Mouse (Mus musculus) hindbrain, embryonic 15.5 days (tissue): ENCODE measurements at regions not wholly inside any gene's neighbourhood (a gene's known extent, or its start where the extent isn't known, plus 50 kb on each side); places are given as distances from the start of the nearest gene placed in this dataset.

Source experiments
- ATAC-seq: fragments of 200-750 bp; cut with Nextera tagmentation; 2 replicates; pipeline ENCODE4 v1.8.0; 2017; ENCODE audit warnings: low read depth, moderate number of reproducible peaks, moderate TSS enrichment; ENCODE audit not compliant: low FRiP score
- H3K27ac ChIP-seq: fragments of 300-500 bp; sonication (generic); replicated peaks from 2 replicates; pipeline ENCODE4 v1.5.1; 2015; ENCODE audit warnings: mild to moderate bottlenecking, inconsistent platforms
- H3K27me3 ChIP-seq: fragments of 300-500 bp; sonication (generic); 2 replicates; pipeline ENCODE4 v1.6.1; 2015; ENCODE audit warnings: control low read depth, inconsistent platforms
- H3K36me3 ChIP-seq: fragments of 300-500 bp; sonication (generic); 2 replicates; pipeline ENCODE4 v1.6.1; 2015; ENCODE audit warnings: control low read depth, inconsistent platforms
- H3K4me1 ChIP-seq: fragments of 300-500 bp; sonication (generic); replicated peaks from 2 replicates; pipeline ENCODE4 v1.6.1; 2015; ENCODE audit warnings: control low read depth, inconsistent platforms
- H3K4me2 ChIP-seq: fragments of 300-500 bp; sonication (generic); 2 replicates; pipeline ENCODE4 v1.6.1; 2015; ENCODE audit warnings: moderate library complexity, mild to moderate bottlenecking, inconsistent platforms
- H3K4me3 ChIP-seq: fragments of 300-500 bp; sonication (generic); 2 replicates; pipeline ENCODE4 v1.5.1; 2015; ENCODE audit warnings: mild to moderate bottlenecking, inconsistent platforms
- H3K9ac ChIP-seq: fragments of 300-500 bp; sonication (generic); 2 replicates; pipeline ENCODE4 v1.6.1; 2015; ENCODE audit warnings: inconsistent platforms
- H3K9me3 ChIP-seq: fragments of 300-500 bp; sonication (generic); 2 replicates; pipeline ENCODE4 v1.6.1; 2016; ENCODE audit warnings: control low read depth, inconsistent platforms
- WGBS: fragments of 180-500 bp; shearing (Covaris S2); methylation state at CpG from one replicate; pipeline ENCODE4 v1.1.7; 2015; 5-methylcytosine and 5-hydroxymethylcytosine counted together

DNA sequence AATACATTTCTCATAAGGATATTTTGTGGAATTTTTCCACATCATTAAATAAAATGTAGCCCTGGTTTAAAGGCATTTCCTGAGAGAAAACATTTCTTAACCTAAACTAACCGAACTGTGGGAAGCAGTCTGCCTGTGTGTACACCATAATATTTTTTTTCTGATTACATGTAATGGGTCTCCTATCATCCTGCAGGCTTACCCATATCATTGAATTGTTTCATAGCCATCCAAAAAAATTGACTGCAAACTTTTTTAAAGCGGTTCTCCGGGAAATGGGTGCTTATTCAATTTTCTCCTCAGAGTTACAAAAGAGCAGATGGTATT lies 81.1 kb upstream of the Efna5 start:
- no peak overlapping the region for H3K4me3 ChIP-seq
- H3K9me3 ChIP-seq = no peaks in the 10 kb centered on the region
- H3K4me2 ChIP-seq = no peak overlapping the region
- no peaks in the 10 kb centered on the region for H3K27me3 ChIP-seq
- no peaks in the 10 kb centered on the region for H3K36me3 ChIP-seq
- no peak overlapping the region for H3K27ac ChIP-seq
- no peak overlapping the region for H3K9ac ChIP-seq
- WGBS = 82% methylated on average over 3 of the region's 3 CpGs
- ATAC-seq = no peak
- H3K4me1 ChIP-seq = no peaks in the 10 kb centered on the region

DNA sequence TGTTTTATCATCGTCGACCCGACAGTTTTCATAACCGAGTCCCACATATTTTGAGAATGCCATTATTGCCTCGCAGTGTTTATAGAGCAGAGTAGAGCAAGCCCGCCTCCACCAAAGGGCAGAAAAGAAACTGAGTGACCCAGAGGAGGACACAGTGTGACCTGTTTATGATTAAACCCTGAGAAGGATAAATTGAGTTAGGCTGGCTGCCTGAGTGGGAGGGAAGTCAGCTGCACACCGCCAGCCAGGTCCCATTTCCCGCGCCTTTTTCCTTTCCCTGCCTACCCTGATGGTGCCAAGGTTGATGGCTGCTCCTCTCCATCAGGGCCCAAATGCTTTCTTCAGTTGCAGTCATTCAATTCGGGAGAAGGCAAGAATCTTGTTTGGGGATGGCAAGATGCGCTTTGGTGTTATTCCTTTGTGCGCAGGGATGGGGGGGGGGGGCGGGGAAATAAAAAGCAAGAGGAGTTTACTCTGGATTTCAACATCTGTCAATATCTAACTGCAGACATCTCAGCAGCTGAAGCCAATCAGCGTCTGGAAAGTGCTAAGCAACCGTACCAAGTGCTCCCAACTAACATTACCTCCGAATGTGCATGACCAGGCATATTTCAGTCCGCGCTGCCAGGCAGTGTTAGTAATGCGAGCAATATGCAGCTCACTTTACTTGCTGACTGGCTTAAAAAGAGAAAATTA lies 80.6 kb upstream of the Efna5 start:
- Histone ChIP-seq H3K4me3 (no peak overlapping the region), H3K27ac (no peak overlapping the region), H3K9ac (no peak overlapping the region), H3K36me3 (no peaks in the 10 kb centered on the region), H3K9me3 (no peaks in the 10 kb centered on the region), H3K4me2 (no peak overlapping the region), H3K27me3 (no peaks in the 10 kb centered on the region), H3K4me1 (no peaks in the 10 kb centered on the region)
- 75% methylated on average over 19 of the region's 19 CpGs for WGBS
- no peak for ATAC-seq

DNA sequence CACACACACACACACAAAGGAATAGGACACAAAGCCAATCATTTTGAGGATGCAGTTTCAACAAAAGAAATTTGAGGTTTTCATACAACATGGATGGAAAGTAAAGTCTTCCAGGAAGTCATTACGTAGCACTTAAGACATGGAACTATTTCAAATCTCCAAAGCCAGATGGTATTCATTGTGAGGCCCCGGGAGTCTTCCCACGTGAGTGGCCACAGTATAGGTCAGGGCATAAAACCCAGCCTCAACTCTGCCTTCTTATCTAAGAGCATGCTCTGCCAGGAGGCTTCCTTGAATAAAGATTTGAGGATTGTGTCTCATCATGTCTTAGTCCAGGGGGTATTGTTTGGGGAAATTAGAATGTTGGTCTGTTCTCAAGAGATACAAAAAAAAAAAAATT lies 78.0 kb upstream of the Efna5 start:
- 66% methylated on average over 3 of the region's 3 CpGs for WGBS

DNA sequence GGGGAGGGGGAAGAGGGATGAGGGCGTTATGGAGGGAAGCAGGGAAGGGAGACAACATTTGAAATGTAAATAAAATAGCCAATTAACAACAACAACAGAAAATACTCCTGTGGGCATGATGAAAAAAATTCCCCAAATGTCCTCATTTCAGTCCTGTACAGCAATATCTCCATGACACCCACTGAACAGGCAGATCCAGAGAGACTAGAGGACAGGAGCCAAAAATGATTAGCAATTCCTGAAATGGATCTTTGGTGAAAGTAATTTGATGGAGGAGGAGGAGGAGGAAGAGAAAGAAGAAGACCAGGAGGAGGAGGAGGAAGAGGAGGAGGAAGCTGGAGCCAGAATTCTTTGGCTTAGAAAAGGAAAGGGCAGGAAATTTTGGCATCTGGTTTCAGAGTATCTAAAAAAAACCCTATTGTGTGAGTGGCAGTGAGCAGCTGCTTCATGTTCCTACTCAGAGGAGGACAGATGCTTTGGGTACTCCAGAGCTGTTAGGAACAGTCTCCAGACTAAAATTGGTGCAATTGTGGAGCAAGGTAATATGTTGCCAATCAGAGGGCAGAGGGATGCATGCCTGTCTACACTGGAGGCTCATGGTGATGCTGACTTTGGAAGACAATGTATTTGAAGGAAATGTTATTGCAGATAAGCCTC lies 66.5 kb upstream of the Efna5 start:
- no peaks in the 10 kb centered on the region for H3K36me3 ChIP-seq
- H3K4me2 ChIP-seq = no peak overlapping the region
- H3K27ac ChIP-seq = no peak overlapping the region
- H3K9me3 ChIP-seq = no peaks in the 10 kb centered on the region
- H3K9ac ChIP-seq = no peak overlapping the region
- no peak for ATAC-seq
- no peak overlapping the region for H3K4me3 ChIP-seq
- H3K4me1 ChIP-seq = no peaks in the 10 kb centered on the region
- 69% methylated on average over 1 of the region's 1 CpGs for WGBS
- no peaks in the 10 kb centered on the region for H3K27me3 ChIP-seq

More for the DNA sequence above, 78.0 kb upstream of the Efna5 start:
- Histone ChIP-seq H3K9ac (no peak overlapping the region), H3K4me2 (no peak overlapping the region), H3K36me3 (no peaks in the 10 kb centered on the region), H3K4me3 (no peak overlapping the region), H3K27me3 (no peaks in the 10 kb centered on the region), H3K4me1 (no peaks in the 10 kb centered on the region), H3K9me3 (no peaks in the 10 kb centered on the region), H3K27ac (no peak overlapping the region)
- ATAC-seq = no peak

DNA sequence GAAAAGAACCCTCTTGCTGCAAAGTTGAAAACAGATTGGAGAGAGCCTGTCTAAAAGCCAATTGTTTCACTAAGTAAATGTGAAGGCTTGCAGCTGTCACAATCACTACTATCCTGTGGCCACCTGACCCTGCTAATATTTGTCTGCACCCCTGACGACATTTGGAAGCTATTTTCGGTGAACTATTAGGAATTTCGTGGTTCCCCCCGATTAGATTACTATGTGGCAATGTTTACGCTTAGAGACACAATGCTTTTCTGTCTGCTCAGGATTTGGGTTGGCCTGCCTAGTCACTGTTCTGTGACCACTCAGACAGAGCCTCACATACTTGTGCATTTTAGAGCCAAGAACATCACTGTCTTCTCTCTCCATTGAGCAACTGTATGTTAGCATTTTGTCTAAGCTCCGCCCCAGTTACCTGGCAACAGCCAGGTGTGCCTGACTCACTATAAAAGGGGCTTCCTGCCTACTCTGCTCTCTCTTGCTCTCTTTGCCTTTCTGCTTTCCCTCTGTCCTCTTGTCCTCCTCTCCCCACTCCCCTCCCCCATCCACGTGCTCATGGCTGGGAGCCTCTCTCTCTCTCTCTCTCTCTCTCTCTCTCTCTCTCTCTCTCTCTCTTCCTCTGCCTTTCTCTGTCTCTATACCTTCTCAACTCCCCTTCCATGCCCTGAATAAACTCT lies 59.6 kb upstream of the Efna5 start:
- ATAC-seq = peak; percentile 48; the same call in 1 of the 2 replicates
- Histone ChIP-seq H3K36me3 (no peaks in the 10 kb centered on the region), H3K4me3 (no peak overlapping the region), H3K9ac (no peak overlapping the region), H3K27ac (no peak overlapping the region), H3K4me2 (peak overlapping the region; percentile 45), H3K4me1 (peaks cover 11% of the 10 kb centered on the region; the same call in 1 of the 2 replicates), H3K27me3 (no peaks in the 10 kb centered on the region), H3K9me3 (no peaks in the 10 kb centered on the region)
- WGBS = 17% methylated on average over 7 of the region's 7 CpGs

DNA sequence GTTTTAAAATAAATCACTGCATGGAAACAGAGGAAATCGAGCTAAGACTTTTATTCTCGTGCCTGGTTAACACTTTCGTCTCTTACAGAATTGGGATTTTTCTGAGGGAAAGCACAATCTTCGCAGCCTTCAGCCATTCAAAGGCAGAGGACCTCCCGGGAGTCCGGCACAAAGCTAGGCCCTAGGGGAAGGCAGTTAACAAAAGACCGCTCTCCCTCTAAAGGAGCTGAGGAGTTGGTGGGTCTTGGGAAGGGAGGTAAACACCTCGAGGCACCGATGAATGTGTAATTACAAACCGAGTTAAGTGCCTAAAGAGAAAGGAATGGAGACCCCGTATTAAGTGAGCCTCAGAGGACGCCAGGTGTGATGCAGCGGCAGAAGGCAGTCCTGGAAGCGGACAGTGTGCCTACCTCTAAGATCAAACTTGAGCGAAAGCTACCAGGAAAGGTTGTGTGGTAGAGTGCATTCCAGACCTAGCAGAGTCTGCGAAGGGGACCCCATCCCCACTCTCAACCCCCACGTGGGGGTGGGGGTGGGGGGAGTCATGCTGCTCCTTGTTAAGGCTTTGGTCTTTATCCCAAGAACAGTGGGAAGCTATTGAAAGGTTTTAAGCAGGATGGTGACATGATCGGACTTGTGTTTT lies 58.9 kb upstream of the Efna5 start:
- H3K4me3 ChIP-seq = 0 out of 2 replicates have a peak overlapping the region, but pooled peaks have one; percentile 10
- H3K4me1 ChIP-seq = peaks cover 11% of the 10 kb centered on the region; the same call in 1 of the 2 replicates
- 7% methylated on average over 18 of the region's 18 CpGs for WGBS
- no peaks in the 10 kb centered on the region for H3K27me3 ChIP-seq
- H3K4me2 ChIP-seq = peak overlapping the region; percentile 45
- H3K27ac ChIP-seq = no peak overlapping the region
- ATAC-seq = peak; percentile 45; the same call in 1 of the 2 replicates
- no peaks in the 10 kb centered on the region for H3K9me3 ChIP-seq
- no peak overlapping the region for H3K9ac ChIP-seq
- H3K36me3 ChIP-seq = no peaks in the 10 kb centered on the region

DNA sequence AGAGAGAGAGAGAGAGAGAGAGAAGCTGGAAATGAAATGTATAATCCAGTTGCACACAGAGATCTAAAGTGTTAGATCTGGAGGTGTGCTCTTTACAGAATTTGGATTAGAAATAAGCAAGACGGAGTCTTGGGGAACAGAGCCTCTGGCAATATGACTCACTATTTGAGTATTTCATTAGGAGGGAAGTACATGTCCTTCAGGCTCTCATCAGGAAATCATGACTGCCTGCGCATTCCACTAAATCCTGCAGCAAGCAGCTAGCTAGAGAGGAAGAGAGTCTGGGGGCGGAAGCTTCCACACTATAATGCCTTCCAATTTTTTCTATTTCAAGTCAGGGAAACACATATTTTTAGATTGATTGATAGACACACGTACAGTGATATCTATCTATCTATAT lies 58.1 kb upstream of the Efna5 start:
- 68% methylated on average over 4 of the region's 4 CpGs for WGBS
- Histone ChIP-seq H3K4me3 (no peak overlapping the region), H3K9ac (no peak overlapping the region), H3K4me2 (no peak overlapping the region), H3K27ac (no peak overlapping the region), H3K4me1 (peaks cover 11% of the 10 kb centered on the region; the same call in 1 of the 2 replicates), H3K27me3 (no peaks in the 10 kb centered on the region), H3K9me3 (no peaks in the 10 kb centered on the region), H3K36me3 (no peaks in the 10 kb centered on the region)
- no peak for ATAC-seq
